Mouse (Mus musculus) macrophage (primary cell): ENCODE measurements around the gene Serpina1a. TPM values are rescaled to one million over a fixed set of nuclear protein-coding genes. Genes with fewer than 3 reads are reported as not detected.

Experiments used
- polyA plus RNA-seq: library from polyadenylated mRNA; stranded (reverse); fragments of 250-400 nt; gene quantifications from 3 replicates; pipeline ENCODE4 v1.2.4, GENCODE M21; 2018; ENCODE audit warnings: inconsistent platforms

The Serpina1a gene
- polyA plus RNA-seq, 1 experiment from 2014 or later, result not detected

Other genes with a start within 250 kb of the Serpina1a start
- gene Serpina10, start 232.1 kb downstream of the Serpina1a start, polyA plus RNA-seq, result not detected in 3 replicates
- not detected in 3 replicates for gene Serpina6, start 206.3 kb downstream of the Serpina1a start, polyA plus RNA-seq
- not detected in 3 replicates for gene Serpina16, start 187.4 kb downstream of the Serpina1a start, polyA plus RNA-seq
- gene Serpina1f, start 168.0 kb downstream of the Serpina1a start, polyA plus RNA-seq, result not detected in 3 replicates
- gene Serpina1d, start 90.0 kb downstream of the Serpina1a start, polyA plus RNA-seq, result not detected in 3 replicates
- gene Serpina1b, start 33.2 kb downstream of the Serpina1a start, polyA plus RNA-seq, result not detected in 3 replicates
- not detected in 3 replicates for gene Serpina1c, start 41.3 kb upstream of the Serpina1a start, polyA plus RNA-seq
- gene Serpina1e, start 95.4 kb upstream of the Serpina1a start, polyA plus RNA-seq, result not detected in 3 replicates
- gene Serpina11, start 126.4 kb upstream of the Serpina1a start, polyA plus RNA-seq, result not detected in 3 replicates
- not detected in 3 replicates for gene Serpina9, start 150.2 kb upstream of the Serpina1a start, polyA plus RNA-seq
- not detected in 3 replicates for gene Serpina12, start 180.9 kb upstream of the Serpina1a start, polyA plus RNA-seq
- gene Serpina5, start 237.6 kb upstream of the Serpina1a start, polyA plus RNA-seq, result not detected in 3 replicates
- not detected in 3 replicates for gene Serpina3a, start 249.2 kb upstream of the Serpina1a start, polyA plus RNA-seq